Mouse (Mus musculus) intestine, postnatal 0 days (tissue): ENCODE measurements around the gene Ppp1r1b. TPM values are rescaled to one million over a fixed set of nuclear protein-coding genes. Genes with fewer than 3 reads are reported as not detected.
A peak's percentile ranks its signal among the peaks of the same experiment; 100 is the strongest.
"Not testable (repeated sequence)": the region's sequence is repeated elsewhere in the genome, so short reads cannot be mapped to it uniquely, and the experiment has no call there.

ENCODE experiments used
- ATAC-seq: fragments of 200-750 bp; cut with Nextera tagmentation; 2 replicates; pipeline ENCODE4 v1.8.0; 2017; ENCODE audit warnings: mild to moderate bottlenecking, moderate TSS enrichment, moderate library complexity
- H3K27ac ChIP-seq: fragments of 300-500 bp; sonication (generic); 2 replicates; pipeline ENCODE4 v1.5.1; 2014; ENCODE audit warnings: mild to moderate bottlenecking, low read depth, low read length, moderate library complexity
- H3K27me3 ChIP-seq: fragments of 300-500 bp; sonication (generic); replicated peaks from 2 replicates; pipeline ENCODE4 v1.6.1; 2014; ENCODE audit warnings: low read length, mixed read lengths; ENCODE audit not compliant: control insufficient read depth, insufficient read depth
- H3K36me3 ChIP-seq: fragments of 300-500 bp; sonication (generic); 2 replicates; pipeline ENCODE4 v1.6.1; 2014; ENCODE audit warnings: mild to moderate bottlenecking, moderate library complexity; ENCODE audit not compliant: control insufficient read depth, insufficient read depth
- H3K4me1 ChIP-seq: fragments of 300-500 bp; sonication (generic); replicated peaks from 2 replicates; pipeline ENCODE4 v1.6.1; 2014; ENCODE audit warnings: antibody characterized with exemption, low read length, mixed read lengths; ENCODE audit not compliant: control insufficient read depth, insufficient read depth
- H3K4me2 ChIP-seq: fragments of 300-500 bp; sonication (generic); replicated peaks from 2 replicates; pipeline ENCODE4 v1.6.1; 2014; ENCODE audit warnings: low read depth, mild to moderate bottlenecking, moderate library complexity
- H3K4me3 ChIP-seq: fragments of 300-500 bp; sonication (generic); 2 replicates; pipeline ENCODE4 v1.5.1; 2014; ENCODE audit warnings: low read depth, low read length
- H3K9ac ChIP-seq: fragments of 300-500 bp; sonication (generic); 2 replicates; pipeline ENCODE4 v1.6.1; 2014; ENCODE audit warnings: mild to moderate bottlenecking, low read depth, low read length
- H3K9me3 ChIP-seq: fragments of 300-500 bp; sonication (generic); 2 replicates; pipeline ENCODE4 v1.6.1; 2016; ENCODE audit warnings: mixed run types; ENCODE audit not compliant: control insufficient read depth
- CTCF ChIP-seq: sonication (generic); IDR thresholded peaks from 2 replicates; pipeline ENCODE4 v1.5.1; 2016; ENCODE audit warnings: low read depth, mild to moderate bottlenecking, control low read depth, antibody characterized with exemption, moderate library complexity
- WGBS: fragments of 180-500 bp; shearing (Covaris S2); extraction: QIAGEN DNeasy Blood & Tissue Kit; methylation state at CpG from one replicate; pipeline ENCODE4 v1.1.7; 2014; 5-methylcytosine and 5-hydroxymethylcytosine counted together
- polyA plus RNA-seq: library from polyadenylated mRNA; unstranded; fragments of >200 nt; fragmentation: Nextera tagmentation; extraction: Ambion mirVana; gene quantifications from 2 replicates; pipeline ENCODE4 v1.2.1, GENCODE M21; 2015

Gene Ppp1r1b
- polyA plus RNA-seq, 1 experiment from 2014 or later: 99.5 TPM

DNA sequence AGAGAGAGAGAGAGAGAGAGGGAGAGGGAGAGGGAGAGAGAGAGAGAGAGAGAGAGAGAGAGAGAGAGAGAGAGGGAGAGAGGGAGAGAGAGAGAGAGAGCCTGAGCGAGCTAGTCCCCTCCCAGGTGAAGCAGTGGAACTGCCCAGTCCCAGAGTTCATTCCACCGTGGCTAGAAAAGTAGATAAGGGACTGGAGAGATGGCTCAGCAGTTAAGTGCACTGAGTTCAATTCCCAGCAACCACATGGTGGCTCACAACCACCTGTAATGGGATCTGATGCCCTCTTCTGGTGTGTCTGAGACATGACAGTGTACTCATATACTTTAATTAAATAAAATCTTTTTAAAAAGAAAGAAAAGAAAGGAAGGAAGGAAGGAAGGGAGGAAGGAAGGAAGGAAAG, 34.2 kb downstream of the Ppp1r1b start:
- H3K9me3 ChIP-seq, H3K27ac ChIP-seq, H3K4me3 ChIP-seq, H3K4me2 ChIP-seq, H3K9ac ChIP-seq, H3K4me1 ChIP-seq: not testable (repeated sequence)
- H3K36me3 ChIP-seq: peaks cover 39% of the 10 kb centered on the region
- 23% methylated on average over 2 of the region's 2 CpGs for WGBS
- peak; percentile 52 for ATAC-seq
- peaks cover 12% of the 10 kb centered on the region; the same call in 1 of the 2 replicates for H3K27me3 ChIP-seq
- TF ChIP-seq CTCF: peak; percentile 50

DNA sequence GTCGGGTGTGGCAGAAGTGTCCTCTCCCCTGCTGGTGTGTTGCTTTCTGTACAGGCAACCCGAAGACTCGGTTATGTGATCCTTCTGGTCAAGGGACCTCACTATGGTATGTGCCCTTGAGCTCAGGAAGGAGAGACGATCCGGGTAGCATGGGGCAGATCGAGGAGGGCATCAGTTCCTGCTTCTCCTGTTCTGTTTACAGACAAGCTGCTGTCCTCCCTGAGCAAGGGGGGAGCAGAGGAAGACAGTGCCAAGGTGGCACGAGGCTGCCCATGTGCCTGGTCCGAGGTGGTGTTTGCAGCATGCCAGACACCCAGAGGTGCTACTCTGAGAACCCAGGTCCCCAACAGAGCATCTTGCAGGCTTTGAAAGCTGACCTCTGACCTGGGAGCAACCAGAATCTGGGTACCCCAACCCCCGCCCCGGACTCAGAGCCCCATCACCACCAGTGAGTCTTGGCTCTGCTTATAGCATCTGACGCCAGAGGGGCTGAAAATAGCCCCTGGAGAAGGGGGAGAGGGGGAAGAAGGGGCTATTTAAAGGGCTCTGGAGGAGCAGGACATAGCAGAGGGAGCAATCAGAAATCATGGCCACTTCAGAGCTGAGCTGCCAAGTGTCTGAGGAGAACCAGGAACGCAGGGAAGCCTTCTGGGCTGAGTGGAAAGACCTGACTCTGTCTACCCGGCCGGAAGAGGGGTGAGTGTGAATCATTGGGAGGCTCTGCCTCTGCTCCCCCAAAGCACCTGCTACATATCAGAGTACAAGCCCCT, 35.2 kb downstream of the Ppp1r1b start, which contains the start of gene Tcap:
Tcap (plus strand) TSS at position 551 of the 770 bp plus-strand sequence.
- no peak within 1 kb of the TSS for H3K4me3 ChIP-seq
- no peaks in the 10 kb centered on the region for H3K4me1 ChIP-seq
- H3K27ac ChIP-seq: no peak within 1 kb of the TSS
- H3K36me3 ChIP-seq: peaks cover 29% of the 10 kb centered on the region
- 0 out of 2 replicates have a peak, but pooled peaks have one; percentile 2 for TF ChIP-seq CTCF
- H3K4me2 ChIP-seq: no peak within 1 kb of the TSS
- WGBS: 61% methylated on average over 14 of the region's 14 CpGs
- H3K9me3 ChIP-seq: no peaks in the 10 kb centered on the region
- H3K27me3 ChIP-seq: peaks cover 18% of the 10 kb centered on the region; the same call in 1 of the 2 replicates
- H3K9ac ChIP-seq: no peak within 1 kb of the TSS
- ATAC-seq: no peak

DNA sequence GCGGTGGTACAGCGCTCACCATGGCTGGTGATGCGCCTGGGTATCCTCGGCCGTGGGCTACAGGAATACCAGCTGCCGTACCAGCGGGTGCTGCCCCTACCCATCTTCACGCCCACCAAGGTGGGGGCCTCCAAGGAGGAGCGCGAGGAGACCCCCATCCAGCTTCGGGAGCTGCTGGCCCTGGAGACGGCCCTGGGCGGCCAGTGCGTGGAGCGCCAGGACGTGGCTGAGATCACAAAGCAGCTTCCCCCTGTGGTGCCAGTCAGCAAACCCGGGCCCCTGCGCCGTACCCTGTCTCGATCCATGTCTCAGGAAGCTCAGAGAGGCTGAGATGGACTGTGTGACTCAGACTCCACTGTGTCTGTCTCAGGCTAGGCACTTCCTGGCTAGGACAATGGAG, 36.0 kb downstream of the Ppp1r1b start:
- 83% methylated on average over 20 of the region's 20 CpGs for WGBS
- no peak for ATAC-seq

DNA sequence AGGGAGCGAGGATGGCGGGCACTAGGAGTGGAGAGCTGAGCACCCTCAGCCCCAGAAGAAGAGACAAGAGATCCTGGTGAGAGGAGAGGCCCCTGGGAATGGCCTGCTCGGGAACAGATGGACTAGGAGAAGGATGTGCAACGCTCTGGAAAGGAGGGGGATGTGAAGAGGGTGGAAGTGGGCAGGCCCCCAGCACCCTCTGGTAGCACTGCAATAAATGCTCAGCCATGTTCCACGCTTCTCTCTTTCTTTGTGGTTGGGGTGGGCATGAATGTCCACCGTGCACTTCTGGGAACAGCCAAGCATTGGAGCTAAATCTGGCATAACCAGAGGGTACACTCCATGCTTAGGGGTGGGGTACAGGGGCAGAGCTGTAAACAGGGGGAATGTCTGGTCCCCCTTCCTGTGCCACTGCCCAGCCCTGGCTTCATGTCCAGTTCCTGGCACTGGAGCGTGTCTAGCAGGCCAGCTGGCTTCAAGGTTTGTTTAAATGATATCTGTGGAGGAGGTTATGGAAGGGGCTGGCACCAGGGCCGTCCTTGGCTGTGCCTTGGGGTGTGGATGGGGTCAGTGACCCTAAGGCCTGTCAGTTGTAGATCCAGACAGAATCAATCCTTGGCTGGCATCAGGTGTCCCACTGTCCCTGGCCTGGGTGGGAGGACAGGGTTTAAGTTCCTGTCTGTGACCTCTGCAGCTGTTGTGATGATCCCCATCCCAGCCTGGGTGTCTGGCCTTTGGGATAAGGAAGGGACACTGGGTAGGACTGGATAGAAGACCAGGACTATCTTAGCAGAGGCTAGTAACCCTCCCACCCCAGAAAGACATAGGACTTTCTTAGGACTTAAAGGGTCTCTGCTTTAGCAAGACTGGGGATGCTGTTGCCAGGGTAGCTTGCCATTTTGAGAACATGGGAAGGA, 36.8 kb downstream of the Ppp1r1b start:
- Histone ChIP-seq H3K4me2 (no peak overlapping the region), H3K36me3 (peaks cover 14% of the 10 kb centered on the region), H3K27me3 (peaks cover 18% of the 10 kb centered on the region; the same call in 1 of the 2 replicates), H3K4me3 (no peak overlapping the region), H3K9me3 (no peaks in the 10 kb centered on the region), H3K9ac (no peak overlapping the region), H3K27ac (no peak overlapping the region), H3K4me1 (no peaks in the 10 kb centered on the region)
- 72% methylated on average over 8 of the region's 8 CpGs for WGBS
- TF ChIP-seq CTCF: no peak
- ATAC-seq: no peak

More for the DNA sequence above, 36.0 kb downstream of the Ppp1r1b start:
- Histone ChIP-seq H3K4me1 (no peaks in the 10 kb centered on the region), H3K36me3 (peaks cover 21% of the 10 kb centered on the region), H3K27me3 (peaks cover 18% of the 10 kb centered on the region; the same call in 1 of the 2 replicates), H3K4me2 (no peak overlapping the region), H3K9ac (no peak overlapping the region), H3K27ac (no peak overlapping the region), H3K4me3 (no peak overlapping the region), H3K9me3 (no peaks in the 10 kb centered on the region)
- no peak for TF ChIP-seq CTCF

DNA sequence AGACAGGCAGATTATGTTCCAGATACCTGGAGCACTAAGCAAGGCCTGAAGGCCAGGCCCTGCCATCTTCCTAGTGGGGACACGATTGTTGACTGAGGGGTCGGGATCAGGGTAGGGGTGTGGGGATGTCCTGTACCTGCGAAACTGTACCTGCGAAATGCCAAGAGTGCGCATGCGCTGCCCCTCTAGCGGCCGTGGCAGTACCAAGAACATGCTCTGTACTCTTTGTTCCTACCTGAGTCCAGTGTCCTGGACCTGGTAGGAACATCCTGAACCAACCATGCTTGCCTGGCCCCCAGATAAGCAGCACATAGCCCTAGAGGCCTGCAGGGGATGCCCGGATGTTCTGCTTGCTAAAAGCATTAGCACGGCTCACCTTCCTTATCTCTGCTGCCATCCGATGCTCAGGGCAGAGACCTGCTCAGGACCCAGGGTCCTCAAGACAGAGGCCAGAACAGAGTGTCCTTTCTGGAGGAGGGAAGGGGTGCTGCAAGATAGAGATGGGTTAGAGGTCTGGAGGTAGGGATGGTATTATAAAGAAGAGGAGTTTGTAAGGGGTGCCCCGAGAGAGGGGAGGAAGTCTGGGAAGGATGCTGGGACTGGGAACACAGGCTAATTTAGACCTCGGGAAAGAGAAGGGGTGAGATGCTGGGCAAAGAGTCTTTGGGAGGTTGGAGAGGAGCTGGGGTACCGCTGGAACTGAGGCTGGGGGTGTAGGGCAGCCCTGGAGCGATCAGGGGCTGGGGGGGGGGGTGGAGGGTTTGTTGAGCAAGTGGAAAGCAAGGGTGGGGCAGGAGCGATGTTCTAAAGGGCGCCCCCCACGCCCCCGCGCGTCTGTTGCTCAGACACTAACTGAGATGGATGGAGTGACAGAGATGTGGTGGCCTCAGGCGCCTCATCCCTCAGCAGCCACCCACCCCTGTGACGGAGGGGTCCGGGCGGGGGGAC, 37.7 kb downstream of the Ppp1r1b start, which contains the start of gene Pnmt:
Pnmt (plus strand) TSS at position 813 of the 948 bp plus-strand sequence.
- Histone ChIP-seq H3K4me1 (no peaks in the 10 kb centered on the region), H3K36me3 (peaks cover 4% of the 10 kb centered on the region; the same call in 1 of the 2 replicates), H3K4me2 (no peak within 1 kb of the TSS), H3K27ac (no peak within 1 kb of the TSS), H3K4me3 (no peak within 1 kb of the TSS), H3K9me3 (no peaks in the 10 kb centered on the region), H3K27me3 (peaks cover 18% of the 10 kb centered on the region; the same call in 1 of the 2 replicates), H3K9ac (no peak within 1 kb of the TSS)
- 50% methylated on average over 25 of the region's 25 CpGs for WGBS
- no peak for ATAC-seq
- TF ChIP-seq CTCF: no peak
